Mouse (Mus musculus) fibroblast of lung, adult 2 months (primary cell): ENCODE results near the gene Ago3.
A peak's percentile ranks its signal among the peaks of the same experiment; 100 is the strongest.

Experiments
- DNase-seq: peaks from one replicate; pipeline ENCODE4 v3.0.0-alpha.2; 2011; ENCODE audit warnings: low read depth

Ago3 gene

DNA sequence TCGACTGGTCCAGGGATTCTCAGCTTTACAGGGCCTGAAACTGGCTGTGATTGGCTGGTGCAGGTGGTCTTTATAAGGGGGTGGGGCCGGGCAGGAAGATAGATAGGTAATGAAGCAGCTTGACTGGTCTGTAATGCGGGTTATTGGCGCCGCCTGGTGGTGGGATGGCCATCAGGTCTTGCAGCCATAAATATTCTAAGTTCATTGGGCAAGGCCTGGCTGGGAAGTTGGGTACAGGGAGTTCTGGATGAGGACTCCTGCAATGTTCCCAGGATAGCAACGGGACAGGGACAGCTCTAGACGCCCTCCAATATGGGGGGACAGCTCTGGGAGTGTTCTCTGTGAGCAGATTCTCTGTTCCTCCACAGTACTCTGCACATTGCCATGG is 119.4 kb downstream of the Ago3 start:
- peak; percentile 51 for DNase-seq

DNA sequence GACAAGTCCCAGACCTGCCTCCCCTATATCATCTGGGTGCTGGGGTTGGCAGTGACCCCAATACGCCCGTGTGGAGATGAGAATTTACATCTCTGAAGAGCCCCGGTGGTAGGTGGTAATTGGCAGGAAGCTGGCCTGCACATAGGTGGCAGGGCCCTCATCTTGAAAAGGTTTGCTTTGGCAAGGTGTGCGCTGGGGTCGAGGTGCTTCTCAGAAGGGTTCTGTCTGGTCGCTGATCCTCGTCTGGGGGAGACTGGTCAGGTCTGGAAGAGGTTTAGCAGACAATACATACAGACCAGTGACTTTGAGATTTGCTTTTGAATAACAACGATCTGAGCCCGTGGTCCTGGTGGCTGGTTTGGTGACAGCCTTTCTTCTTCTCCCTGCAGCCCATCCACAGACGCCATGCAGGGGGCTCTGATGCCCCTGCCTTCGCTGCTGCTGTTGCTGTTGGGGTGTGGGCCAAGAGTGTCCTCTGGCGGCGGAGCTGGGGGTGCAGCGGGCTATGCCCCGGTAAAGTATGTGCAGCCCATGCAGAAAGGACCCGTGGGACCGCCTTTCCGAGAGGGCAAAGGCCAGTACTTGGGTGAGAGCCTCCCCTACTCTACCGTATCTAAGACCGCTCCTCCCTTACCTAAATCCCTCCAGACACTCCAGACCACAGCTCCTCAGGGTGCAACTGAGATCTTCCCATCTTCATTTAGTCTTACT is 120.0 kb downstream of the Ago3 start:
- DNase-seq: no peak

DNA sequence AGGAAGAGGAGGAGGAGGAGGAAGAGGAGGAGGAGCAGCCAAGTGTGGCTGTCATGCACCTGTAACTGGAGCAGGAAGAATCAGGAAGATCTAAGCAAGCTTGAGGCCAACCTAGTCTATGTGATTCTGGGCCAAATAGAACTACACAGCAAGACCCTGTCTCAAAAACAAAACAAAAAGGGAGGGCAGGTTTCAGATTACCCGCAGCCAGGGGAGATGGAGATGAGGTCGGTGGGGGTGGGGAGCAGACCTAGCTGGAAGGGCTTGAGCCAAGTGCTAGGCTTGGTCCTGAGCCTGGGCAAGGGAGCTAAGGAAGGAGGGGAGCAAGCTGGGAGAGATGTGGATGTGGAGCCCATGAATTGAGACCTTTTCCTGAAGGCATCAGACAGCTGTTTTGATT is 122.5 kb downstream of the Ago3 start:
- DNase-seq: no peak

DNA sequence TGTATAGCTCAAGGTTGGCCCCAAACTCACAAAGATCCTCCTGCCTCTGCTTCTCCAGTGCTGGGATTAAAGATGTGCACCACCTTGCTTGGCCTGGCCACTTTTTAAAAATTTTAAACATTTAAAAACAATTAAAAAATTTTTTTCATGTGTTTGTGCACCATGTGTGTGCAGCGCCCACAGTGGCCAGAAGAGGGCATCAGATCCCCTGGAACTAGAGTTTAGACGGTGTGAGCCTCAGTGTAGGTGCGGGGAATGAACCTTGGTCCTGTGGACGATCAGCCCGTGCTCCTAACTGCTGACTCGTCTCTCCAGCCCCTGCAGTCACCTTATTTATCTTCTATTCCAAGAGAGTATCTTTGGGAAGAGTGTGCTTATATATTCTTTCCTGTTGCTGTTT is 123.3 kb downstream of the Ago3 start:
- no peak for DNase-seq

DNA sequence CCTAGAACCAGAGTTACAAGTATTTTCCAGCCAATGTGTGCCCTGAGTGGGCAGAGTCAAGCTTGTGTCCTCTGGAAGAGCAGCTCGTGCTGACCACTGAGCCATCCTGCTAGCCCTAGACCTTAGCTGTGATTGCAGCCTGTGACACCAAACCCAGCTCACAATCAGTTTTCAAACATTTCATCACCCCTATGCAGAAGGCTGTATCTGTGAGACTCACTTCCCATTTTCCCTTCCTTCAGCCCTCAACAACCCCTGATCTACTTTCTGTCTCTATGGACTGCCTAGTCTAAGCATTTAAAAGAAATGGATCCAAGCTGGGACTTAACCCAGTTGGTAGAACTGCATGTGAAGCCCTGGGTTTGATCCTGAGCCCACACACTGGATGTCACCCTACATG is 123.9 kb downstream of the Ago3 start:
- DNase-seq: no peak

DNA sequence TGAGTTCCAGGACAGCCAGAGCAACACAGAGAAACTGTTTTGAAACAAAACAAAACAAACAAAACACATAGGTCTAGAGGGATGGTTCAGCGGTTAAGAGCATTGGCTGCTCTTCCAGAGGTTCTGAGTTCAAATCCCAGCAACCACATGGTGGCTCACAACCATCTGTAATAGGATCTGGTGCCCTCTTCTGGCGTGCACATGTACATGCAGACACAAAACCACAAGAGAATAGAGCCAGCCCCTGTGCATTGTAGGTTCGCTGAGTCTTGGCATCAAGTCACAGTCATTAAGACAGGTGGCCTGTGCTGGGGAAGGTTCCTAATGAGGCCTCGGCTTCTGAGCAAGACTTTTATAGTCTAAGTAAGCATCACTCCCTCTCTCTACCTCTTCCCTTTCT is 125.5 kb downstream of the Ago3 start:
- no peak for DNase-seq

DNA sequence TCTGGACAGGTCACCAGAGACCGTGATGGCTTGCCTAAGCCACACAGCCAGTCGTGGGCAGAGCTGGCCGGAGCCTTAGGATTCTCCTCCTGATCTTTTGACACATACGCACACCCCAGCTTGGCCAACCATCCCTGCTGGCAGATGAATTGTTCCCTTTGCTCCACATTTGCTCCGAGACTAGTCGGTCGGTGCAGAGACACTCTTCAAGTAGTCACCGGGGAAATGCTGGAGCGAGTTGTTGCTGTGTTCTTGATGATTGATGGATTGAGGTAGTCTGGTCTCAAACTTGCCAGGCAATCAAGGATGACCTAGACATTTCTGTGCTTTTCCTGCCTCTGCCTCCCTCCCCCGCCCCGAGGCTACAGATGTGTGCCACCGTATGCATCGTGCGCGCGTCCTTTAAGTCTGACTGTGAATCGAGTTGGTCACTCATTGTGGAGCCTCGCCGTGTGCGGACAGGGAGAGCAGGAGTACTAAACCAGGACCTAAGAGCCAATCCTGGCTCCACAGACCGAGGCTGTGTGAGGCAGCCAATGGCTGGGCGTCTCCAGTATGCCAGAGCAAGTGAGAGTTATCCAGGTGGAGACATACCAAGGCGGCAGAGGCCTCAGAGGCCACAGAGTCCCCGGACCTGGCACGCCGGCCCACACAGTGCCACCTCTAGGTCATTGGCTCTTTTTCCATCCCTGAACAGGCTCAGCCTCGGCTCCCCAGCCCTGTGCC is 127.6 kb downstream of the Ago3 start:
- DNase-seq: no peak

DNA sequence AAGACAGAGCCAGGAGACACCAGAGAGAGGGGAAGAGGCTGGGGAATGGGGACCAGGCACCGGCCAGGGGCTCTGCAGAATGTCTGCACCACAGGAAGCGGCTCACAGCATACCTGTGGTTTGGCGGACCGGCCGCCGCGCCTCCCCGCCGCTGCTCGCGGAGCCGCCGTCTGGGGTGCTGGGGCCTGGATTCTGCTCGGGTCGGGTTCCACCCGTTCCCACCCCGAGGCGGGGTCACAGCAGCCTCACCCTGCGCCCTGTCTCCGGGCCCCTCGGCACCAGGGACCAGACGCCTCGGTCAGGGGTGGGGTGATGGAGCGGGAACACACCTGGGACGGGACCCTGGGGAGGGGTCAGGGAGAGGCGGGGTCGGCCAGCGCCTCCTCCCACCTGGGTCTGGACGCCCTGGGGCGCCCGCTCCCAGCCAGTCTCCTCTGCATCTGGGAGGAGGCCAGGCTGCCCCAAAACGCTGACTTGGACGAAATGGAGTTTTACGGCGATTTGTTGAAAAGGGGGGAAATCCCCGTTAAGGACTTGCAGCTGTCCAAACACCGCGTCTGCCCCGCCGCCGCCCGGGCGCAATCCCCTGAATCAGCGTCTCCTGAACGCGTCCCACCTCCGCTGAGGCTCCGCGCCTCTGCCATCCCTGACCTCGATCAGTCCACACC is 128.3 kb downstream of the Ago3 start:
- DNase-seq: peak; percentile 75

DNA sequence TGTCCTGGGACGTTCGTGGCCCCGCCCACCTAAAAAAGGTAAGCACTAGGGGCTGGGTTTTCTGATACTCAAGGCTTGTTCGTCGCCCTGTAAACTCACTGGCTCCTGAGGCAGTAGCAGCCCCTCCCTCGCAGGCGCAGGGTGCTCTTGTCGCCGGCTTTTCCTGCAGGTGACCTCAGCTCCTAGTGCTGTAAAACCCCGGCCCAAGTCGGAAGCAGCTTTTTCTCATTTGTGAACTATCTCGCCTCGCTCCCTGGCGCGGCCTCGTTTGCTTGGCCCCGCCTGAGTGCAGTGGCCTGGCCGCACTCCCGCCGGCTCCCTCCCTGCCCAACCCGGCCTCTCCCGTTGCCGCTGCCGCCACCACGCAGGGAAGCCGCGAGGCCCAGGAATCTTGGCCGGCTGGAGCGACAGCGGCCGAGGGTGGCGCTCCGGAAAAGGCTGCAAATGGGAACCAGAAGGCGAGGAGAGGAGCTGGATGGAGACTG is 132.7 kb downstream of the Ago3 start:
- no peak for DNase-seq

DNA sequence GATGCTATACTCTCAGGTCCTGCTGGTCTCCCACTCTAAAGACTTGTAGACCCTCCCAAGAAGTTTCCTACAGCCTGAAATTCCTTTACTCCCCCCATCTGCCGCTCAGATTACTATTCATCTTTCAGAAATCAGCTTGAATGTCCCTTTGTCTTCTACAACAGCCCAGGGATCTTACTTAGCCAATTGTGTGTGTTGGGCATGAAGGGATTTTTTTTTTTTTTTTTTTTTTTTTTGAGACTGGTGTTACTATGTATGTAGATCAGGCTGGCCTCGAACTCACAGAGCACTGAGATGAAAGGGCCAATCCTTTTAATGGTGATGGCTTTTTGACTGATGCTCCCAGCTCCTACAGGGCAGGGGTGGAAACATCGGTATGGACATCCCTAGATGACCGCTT is 133.4 kb downstream of the Ago3 start:
- DNase-seq: no peak

DNA sequence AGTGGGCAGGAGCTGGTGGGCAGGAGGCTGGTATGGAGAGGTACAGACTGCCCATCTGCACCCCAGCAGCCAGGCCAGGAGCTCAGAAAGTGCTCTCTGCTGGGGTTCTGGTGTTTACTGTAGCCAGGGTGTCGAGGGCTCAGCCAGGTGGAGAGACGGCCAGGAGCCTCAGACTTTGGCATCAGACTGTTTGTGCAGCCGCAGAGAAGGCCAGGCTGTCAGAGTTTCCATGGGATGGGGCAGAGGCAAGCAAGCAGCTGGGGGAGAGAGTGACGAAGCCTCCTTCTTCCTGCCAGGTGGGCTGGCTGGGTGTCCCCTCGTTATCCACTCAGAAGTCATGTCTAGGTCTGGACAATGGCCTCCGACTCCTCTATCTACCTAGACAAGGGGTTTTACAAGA is 134.2 kb downstream of the Ago3 start:
- DNase-seq: no peak

DNA sequence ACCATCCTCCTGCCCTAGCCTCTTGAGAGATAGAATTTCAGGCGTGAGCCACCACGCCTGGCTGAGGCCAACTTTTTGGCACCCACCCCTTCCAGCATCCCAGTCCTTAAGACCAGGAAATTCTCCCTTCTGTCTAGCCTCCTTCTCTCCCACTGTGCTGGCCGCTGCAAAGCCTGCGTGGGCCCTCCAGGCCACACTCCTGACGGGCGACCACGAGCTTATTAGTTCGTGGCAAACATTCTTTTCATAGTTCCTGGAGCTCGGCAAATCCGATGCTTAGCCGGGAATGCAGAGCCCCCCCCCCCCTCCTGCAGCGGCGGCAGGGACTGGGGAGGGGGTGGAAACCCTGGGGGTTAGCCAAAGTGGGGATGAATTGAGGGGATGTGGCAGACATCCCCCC is 138.2 kb downstream of the Ago3 start:
- DNase-seq: no peak

DNA sequence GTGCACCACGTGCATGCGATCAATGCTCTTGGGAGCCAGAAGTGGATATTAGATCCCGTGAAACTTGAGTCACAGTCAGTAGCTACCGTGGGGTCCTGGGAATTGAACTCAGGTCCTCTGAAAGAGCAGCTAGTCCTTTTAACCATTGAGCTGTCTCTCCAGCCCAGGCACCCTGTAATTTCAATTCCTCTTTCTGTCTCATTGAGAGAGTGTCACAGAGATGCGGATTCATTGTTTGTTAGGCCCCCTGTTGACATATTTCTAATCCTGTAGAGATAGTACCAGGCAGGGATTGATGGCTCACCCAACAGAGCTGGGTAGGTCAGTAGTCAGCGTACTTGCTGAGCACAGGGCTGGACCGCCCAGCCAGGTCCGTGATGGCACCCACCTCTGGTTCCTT is 139.0 kb downstream of the Ago3 start:
- no peak for DNase-seq

DNA sequence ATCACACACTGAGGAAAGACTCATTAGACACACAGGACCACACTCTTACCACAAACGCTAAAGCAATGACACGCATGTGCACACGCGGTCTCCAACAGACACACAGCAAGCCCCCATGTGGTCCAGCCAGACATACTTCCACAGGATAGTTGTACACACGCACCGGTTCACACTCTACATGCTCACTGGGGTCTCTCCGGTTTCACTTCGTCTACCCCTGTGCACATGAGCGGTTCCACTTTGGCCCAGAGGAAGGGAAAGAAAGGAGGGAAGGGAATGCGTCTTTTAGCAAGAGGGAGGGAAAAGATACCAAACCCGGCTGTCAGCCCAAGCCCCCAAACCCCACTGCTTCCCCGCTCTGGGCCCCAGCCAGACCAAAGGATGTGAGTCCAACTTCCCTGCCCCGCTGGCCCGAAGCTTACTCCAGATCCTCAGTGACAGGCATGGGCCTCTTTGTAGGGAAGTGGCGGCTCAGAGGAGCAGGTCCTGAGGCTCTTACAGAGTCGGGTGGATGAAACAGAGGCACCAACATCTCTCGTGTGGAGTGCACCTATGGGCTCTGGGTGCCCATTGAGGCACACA is 141.2 kb downstream of the Ago3 start:
- DNase-seq: no peak

DNA sequence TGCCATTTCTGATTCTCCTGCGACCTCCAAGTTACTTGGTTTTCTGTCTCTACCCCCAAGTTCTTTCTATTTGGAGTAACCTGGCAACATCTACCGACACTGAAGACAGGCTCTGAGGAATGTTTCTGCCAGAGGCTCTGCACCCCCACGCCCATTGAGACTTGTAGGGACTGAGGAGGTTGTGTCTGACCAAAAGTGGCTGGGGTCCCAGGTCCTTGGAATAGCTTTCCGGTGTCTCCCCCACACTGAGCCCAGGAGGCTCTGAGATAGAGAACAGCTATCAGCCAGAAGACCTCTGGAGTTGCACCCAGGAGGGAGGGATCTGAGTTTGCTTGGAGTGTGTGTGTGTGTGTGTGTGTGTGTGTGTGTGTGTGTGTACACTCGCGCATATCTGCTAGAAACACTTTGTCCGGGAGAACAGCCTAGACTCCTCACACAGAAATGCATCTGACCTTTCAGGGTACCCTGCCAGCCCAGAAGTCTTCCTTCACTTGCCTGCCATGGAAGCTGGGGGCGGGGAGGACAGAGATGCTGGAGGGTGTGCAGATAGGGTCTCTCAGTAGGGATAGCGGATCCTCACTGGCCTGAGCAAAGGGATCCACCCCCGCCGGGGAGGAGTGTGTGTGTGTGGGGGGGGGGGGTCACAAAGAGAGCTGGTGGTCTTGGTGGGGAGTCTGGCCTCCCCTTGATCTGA is 141.9 kb downstream of the Ago3 start:
- no peak for DNase-seq

DNA sequence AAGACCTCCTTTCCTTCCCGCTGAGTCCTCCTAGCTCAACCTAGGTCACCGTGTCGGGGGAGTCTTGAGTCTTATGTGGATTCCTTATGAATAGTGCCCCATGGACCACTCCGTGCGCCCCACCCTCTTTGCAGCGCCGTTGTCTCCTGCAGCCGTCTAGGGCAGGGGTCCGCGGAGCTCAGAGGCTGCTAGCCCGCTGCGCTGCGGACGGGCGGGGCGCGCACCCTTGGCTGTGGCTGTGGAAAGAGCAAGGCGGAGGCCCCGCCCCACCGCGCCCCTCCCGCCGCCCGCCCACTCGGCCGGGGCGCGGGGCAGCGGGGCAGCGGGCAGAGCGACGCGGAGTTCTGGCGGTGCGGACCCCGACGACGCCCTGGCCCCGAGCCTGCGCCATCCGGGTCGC is 142.9 kb downstream of the Ago3 start, which contains the start of gene Col8a2:
Gene Col8a2 (plus strand): TSS at position 302 of the 400 bp plus-strand sequence.
- DNase-seq: no peak

DNA sequence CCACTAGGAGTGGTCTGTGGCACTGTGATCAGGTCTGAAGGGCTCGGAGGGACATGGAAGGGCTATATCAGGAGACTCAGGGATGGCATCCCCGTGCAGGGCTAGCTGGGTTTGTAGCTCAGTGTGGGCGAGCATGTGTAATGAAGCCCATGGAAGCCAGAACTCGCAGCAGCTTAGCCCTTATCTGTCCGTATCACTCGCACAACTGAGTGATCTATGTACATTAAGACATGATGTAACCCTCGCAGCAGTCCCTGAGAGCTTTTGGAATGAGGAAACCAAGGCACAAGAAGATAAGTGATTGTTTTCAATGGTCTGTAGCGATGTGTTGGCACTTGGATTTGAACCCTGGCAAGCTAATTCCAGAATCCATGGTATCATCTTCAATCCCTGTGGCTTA is 145.8 kb downstream of the Ago3 start:
- no peak for DNase-seq

DNA sequence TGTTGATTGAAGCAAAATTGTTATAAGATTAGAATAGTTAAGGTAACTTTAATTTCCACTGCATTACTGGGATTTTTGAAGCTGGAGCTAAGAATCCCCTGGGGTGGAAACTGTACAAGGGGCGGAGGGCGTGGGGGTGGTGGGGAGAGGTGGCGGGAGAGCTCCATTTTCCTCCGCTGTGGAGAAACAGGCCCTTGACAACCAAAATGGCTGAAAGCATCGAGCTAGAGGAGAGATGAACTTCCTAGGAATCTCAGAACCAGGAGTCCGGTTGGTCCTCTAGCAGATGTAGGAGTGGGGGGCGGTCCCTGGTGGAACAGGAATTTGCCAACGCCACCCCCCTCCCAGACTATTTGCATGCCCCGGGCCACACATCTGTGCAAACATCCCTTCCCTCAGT is 147.7 kb downstream of the Ago3 start:
- no peak for DNase-seq
